Comparison of ENCODE assay signal across 30 mouse cellular contexts in the genomic region with DNA sequence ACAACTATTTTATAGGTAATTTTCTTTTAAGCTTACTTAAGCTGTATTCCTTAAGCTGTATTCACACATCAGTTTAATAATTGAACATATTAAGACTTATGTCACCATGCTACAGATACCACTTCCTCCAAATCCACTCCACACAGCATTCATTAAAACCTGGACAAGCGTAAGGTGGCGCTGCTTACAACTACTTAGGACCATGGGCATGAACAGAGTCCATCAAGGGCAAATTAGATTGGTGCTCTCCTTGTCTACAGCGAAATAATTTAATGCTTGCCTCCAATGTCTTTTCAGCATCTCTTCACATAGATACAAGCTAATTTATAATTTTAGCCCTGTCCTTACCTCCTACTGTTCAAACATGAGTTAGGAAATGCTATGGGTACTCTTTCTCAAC. TPM values are rescaled to one million over a fixed set of nuclear protein-coding genes. Genes with fewer than 3 reads are reported as not detected.
"Had no signal": no experiment of that assay in that cellular context is flagged by ENCODE, and none has a peak within 500 bp of the region (broad histone marks: within the 10 kb centered on the region; RNA-seq: fewer than 3 reads in every experiment).

No protein-coding gene starts in this region.

- H3K4me3 ChIP-seq: heart, embryonic 12.5 days; heart, embryonic 15.5 days; intestine, embryonic 15.5 days; limb, embryonic 13.5 days; limb, embryonic 15.5 days; liver, embryonic 12.5 days had no signal

- H3K27ac ChIP-seq: hindbrain, embryonic 14.5 days; intestine, embryonic 15.5 days; limb, embryonic 13.5 days; limb, embryonic 15.5 days; liver, embryonic 12.5 days; liver, embryonic 14.5 days had no signal

- H3K4me2 ChIP-seq: heart, embryonic 12.5 days; heart, embryonic 15.5 days; hindbrain, embryonic 14.5 days; intestine, embryonic 15.5 days; limb, embryonic 13.5 days; limb, embryonic 15.5 days; liver, embryonic 12.5 days had no signal

- H3K9ac ChIP-seq: forebrain, postnatal 0 days; heart, embryonic 12.5 days; heart, embryonic 15.5 days; hindbrain, embryonic 14.5 days; intestine, embryonic 15.5 days; limb, embryonic 13.5 days; limb, embryonic 15.5 days; liver, embryonic 12.5 days; liver, embryonic 14.5 days had no signal

- ATAC-seq: forebrain, postnatal 0 days; hindbrain, embryonic 16.5 days; inflammation-experienced regulatory T-cells, adult 6 months; intestine, embryonic 15.5 days; intestine, postnatal 0 days; liver, embryonic 12.5 days had no signal

- DNase-seq: forebrain, postnatal 0 days; gastrocnemius, postnatal 14 days; gastrocnemius, postnatal 36 days; heart, postnatal 36 days; kidney, adult 18-20 months; kidney, adult 8-10 months; kidney, postnatal 10 days; kidney, postnatal 25 days; kidney, postnatal 4 days; layer of hippocampus, adult 9-11 months; layer of hippocampus, postnatal 36 days; left cerebral cortex, postnatal 4 days had no signal

- H3K27me3 ChIP-seq: heart, embryonic 12.5 days; heart, embryonic 15.5 days; intestine, embryonic 15.5 days; limb, embryonic 13.5 days; limb, embryonic 15.5 days; liver, embryonic 12.5 days had no signal

- H3K4me1 ChIP-seq: intestine, embryonic 15.5 days had no signal

- H3K9me3 ChIP-seq: heart, embryonic 12.5 days; heart, embryonic 15.5 days; intestine, embryonic 15.5 days; limb, embryonic 13.5 days; limb, embryonic 15.5 days; liver, embryonic 12.5 days had no signal

RNA-seq across cellular contexts. Expression of a gene that starts 29.7 kb away (rescaled TPM):
- total RNA-seq: forebrain, postnatal 0 days; gastrocnemius, adult 18-20 months; gastrocnemius, adult 8-10 months; heart, adult 18-20 months; hematopoietic stem cell, adult 5-6 weeks; layer of hippocampus, adult 8-10 months; layer of hippocampus, postnatal 36 days; left cerebral cortex, adult 18-20 months; left cerebral cortex, postnatal 25 days; left cerebral cortex, postnatal 4 days had no signal
